Mouse (Mus musculus): ENCODE results near the gene Tns1. TPM values are rescaled to one million over a fixed set of nuclear protein-coding genes. Genes with fewer than 3 reads are reported as not detected.

The Tns1 gene
- polyA plus RNA-seq, 1 experiment, result 111 TPM

DNA sequence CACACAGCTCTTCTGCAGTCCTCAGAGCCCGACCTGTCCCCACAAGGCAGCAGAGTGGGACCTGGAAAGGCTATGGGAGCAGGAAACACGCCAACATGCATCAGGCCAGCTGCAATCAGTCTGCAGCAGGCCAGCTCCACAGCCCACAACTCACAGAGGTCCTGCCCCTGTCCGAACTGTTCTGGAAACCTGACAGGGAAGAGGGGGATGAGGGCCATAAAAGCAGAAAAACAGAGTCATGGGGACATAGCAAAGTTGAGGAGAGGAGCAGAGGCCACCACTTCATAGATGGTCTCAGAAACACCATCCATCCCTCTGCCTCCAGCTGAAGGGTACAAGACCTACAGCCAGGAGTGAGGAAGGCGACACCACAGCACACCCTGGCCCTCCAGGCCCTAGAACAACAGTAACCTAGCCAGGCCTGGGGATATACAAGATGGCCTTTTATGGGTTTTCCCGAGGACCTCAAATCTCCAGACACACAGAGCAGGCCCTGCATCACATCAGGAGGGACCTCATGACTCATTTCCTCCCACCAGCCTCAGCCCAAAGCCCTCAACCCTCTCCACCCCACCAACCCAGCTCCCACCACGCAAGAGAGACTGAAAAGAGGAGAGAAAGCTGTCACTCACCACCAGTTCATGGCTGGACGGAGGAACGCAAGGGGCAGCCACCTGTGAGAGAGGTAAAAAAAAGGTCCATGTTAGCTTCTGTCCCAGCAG, 108.6 kb downstream of the Tns1 start:
- H3K36me3 ChIP-seq (ENCODE audit: control insufficient read depth, insufficient read depth), result no peaks in the 10 kb centered on the region
- no peaks in the 10 kb centered on the region for H3K27me3 ChIP-seq (ENCODE audit: control insufficient read depth, insufficient read depth, insufficient read length)
- TF ChIP-seq CEBPB (IDR thresholded peaks at IDR 0.05; ENCODE audit: insufficient read depth, poor library complexity, severe bottlenecking) (no peak), MAX (IDR thresholded peaks at IDR 0.05; ENCODE audit: low read depth) (no peak), POLR2A (IDR thresholded peaks at IDR 0.05; ENCODE audit: insufficient read length, low read depth) (no peak), USF1 (IDR thresholded peaks at IDR 0.05; ENCODE audit: low read depth) (no peak), REST (IDR thresholded peaks at IDR 0.05; ENCODE audit: insufficient read depth, insufficient read length) (no peak), SRF (IDR thresholded peaks at IDR 0.05; ENCODE audit: control insufficient read depth, insufficient read length, low read depth) (peak; percentile 87), E2F4 (IDR thresholded peaks at IDR 0.05; ENCODE audit: insufficient read depth) (no peak), MYOD1 (IDR thresholded peaks at IDR 0.05; ENCODE audit: control insufficient read depth in 1 of 3, insufficient read length in 2 of 3, low read depth in 2 of 3) (peak in 1 of 3 experiments; percentile 21)
- peak overlapping the region; percentile 14 for H3ac ChIP-seq (ENCODE audit: control insufficient read depth, insufficient read length)
- H3K4me2 ChIP-seq (ENCODE audit: low read depth), result peak overlapping the region; percentile 86
- peak overlapping the region; percentile 4 for H3K4me3 ChIP-seq
- peaks cover 81% of the 10 kb centered on the region for H3K79me2 ChIP-seq (ENCODE audit: control insufficient read depth, insufficient read depth)

DNA sequence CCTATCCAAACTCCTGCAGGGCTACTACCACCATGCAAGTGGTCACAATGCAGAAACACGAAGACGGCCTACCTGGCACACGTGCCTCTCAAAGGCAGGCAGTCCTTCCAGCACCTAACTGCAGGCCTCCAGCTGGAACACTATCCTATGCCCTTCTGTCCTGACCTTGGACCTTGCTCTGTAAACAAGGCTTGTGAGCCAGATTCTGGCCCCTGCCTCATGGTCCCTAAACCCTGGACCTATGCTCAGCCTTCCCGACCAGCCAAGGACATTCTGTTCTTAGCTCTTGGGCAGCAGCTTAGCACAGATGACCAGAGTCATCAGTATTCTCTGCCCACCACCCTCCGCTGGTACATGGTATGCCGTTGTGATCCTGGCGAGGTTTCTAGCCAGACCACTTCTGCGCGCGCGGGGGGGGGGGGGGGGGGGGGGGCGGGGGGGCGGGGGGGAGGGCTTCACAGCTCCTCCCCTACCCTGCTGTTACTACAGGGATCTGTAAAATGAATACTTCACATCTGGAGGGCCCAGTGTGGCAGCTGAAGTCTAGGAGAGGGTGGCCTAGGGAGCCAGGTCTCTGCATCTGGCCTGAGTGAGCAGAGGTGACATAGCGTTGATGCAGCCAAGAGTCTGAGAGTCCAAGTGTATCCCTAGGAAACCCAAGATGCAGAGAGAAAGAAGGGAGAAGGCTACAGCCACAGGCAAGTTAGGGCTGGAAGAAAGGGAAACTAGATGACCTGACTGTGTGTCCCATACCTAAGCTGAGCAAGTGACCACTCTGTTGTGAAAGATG, 109.5 kb downstream of the Tns1 start:
- Histone ChIP-seq H3K4me3 (peak overlapping the region; percentile 4), H3K79me2 (ENCODE audit: control insufficient read depth, insufficient read depth) (peaks cover 79% of the 10 kb centered on the region), H3K27me3 (ENCODE audit: control insufficient read depth, insufficient read depth, insufficient read length) (no peaks in the 10 kb centered on the region), H3K4me2 (ENCODE audit: low read depth) (peak overlapping the region; percentile 86), H3ac (ENCODE audit: control insufficient read depth, insufficient read length) (peak overlapping the region; percentile 14), H3K36me3 (ENCODE audit: control insufficient read depth, insufficient read depth) (no peaks in the 10 kb centered on the region)
- TF ChIP-seq SRF (IDR thresholded peaks at IDR 0.05; ENCODE audit: control insufficient read depth, insufficient read length, low read depth) (no peak), POLR2A (IDR thresholded peaks at IDR 0.05; ENCODE audit: insufficient read length, low read depth) (no peak), USF1 (IDR thresholded peaks at IDR 0.05; ENCODE audit: low read depth) (no peak), CEBPB (IDR thresholded peaks at IDR 0.05; ENCODE audit: insufficient read depth, poor library complexity, severe bottlenecking) (no peak), MYOG (IDR thresholded peaks at IDR 0.05; ENCODE audit: control insufficient read depth in 1 of 3, insufficient read depth in 1 of 3, insufficient read length in 2 of 3, low read depth in 2 of 3) (no peak), POLR2AphosphoS2 (IDR thresholded peaks at IDR 0.05; ENCODE audit: insufficient read length, low read depth) (no peak), E2F4 (IDR thresholded peaks at IDR 0.05; ENCODE audit: insufficient read depth) (no peak), TCF12 (IDR thresholded peaks at IDR 0.05; ENCODE audit: insufficient read depth, poor library complexity, severe bottlenecking) (no peak), REST (IDR thresholded peaks at IDR 0.05; ENCODE audit: insufficient read depth, insufficient read length) (no peak), MAX (IDR thresholded peaks at IDR 0.05; ENCODE audit: low read depth) (no peak), TCF3 (IDR thresholded peaks at IDR 0.05; ENCODE audit: insufficient read length, low read depth) (no peak), MYOD1 (IDR thresholded peaks at IDR 0.05; ENCODE audit: control insufficient read depth in 1 of 3, insufficient read length in 2 of 3, low read depth in 2 of 3) (no peak)

DNA sequence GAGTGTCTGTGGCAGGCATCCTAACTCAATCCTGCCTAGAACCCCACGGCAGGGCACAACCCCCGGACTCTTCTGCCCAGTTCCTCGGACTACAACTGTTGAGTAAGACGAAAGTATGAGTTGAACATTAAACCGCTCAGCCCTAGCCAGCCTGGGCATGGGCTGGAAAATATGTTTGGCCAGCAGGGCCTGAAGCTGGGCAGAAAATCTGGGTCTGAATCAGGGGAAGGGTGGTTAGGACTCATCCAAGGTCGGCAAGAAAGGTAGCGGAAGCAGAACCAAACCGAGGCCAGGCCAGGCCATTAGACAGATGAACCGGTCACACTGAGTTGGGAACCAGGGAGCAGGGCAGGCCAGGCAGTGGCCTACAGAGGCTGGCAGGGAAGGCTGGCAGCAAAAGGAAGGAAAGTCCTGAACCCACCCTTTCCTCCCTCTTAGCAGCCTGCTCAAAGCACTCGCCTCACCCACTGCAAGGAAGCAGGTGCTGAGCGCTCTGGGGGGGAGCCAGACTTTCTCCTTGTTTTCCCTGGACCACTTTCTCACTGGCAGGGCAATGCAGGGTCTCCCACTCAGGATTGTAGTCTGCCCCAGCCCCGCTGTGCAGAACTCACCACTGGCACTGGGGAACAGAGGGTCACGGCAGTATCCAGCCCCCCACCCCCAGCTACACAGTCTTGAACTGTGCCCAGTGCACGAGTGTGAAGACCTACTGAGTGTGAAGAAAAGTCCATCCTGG, 110.8 kb downstream of the Tns1 start:
- no peak overlapping the region for H3ac ChIP-seq (ENCODE audit: control insufficient read depth, insufficient read length)
- TF ChIP-seq CEBPB (IDR thresholded peaks at IDR 0.05; ENCODE audit: insufficient read depth, poor library complexity, severe bottlenecking) (no peak), POLR2A (IDR thresholded peaks at IDR 0.05; ENCODE audit: insufficient read length, low read depth) (no peak), MYOD1 (IDR thresholded peaks at IDR 0.05; ENCODE audit: control insufficient read depth in 1 of 3, insufficient read length in 2 of 3, low read depth in 2 of 3) (no peak), TCF3 (IDR thresholded peaks at IDR 0.05; ENCODE audit: insufficient read length, low read depth) (no peak), USF1 (IDR thresholded peaks at IDR 0.05; ENCODE audit: low read depth) (no peak), POLR2AphosphoS2 (IDR thresholded peaks at IDR 0.05; ENCODE audit: insufficient read length, low read depth) (no peak), MYOG (IDR thresholded peaks at IDR 0.05; ENCODE audit: control insufficient read depth in 1 of 3, insufficient read depth in 1 of 3, insufficient read length in 2 of 3, low read depth in 2 of 3) (no peak), MAX (IDR thresholded peaks at IDR 0.05; ENCODE audit: low read depth) (no peak), SRF (IDR thresholded peaks at IDR 0.05; ENCODE audit: control insufficient read depth, insufficient read length, low read depth) (no peak), E2F4 (IDR thresholded peaks at IDR 0.05; ENCODE audit: insufficient read depth) (no peak), REST (IDR thresholded peaks at IDR 0.05; ENCODE audit: insufficient read depth, insufficient read length) (no peak)
- H3K4me3 ChIP-seq, result no peak overlapping the region
- H3K36me3 ChIP-seq (ENCODE audit: control insufficient read depth, insufficient read depth), result no peaks in the 10 kb centered on the region
- no peaks in the 10 kb centered on the region for H3K27me3 ChIP-seq (ENCODE audit: control insufficient read depth, insufficient read depth, insufficient read length)
- peak overlapping the region; percentile 77 for H3K4me2 ChIP-seq (ENCODE audit: low read depth)
- H3K79me2 ChIP-seq (ENCODE audit: control insufficient read depth, insufficient read depth), result peaks cover 72% of the 10 kb centered on the region

DNA sequence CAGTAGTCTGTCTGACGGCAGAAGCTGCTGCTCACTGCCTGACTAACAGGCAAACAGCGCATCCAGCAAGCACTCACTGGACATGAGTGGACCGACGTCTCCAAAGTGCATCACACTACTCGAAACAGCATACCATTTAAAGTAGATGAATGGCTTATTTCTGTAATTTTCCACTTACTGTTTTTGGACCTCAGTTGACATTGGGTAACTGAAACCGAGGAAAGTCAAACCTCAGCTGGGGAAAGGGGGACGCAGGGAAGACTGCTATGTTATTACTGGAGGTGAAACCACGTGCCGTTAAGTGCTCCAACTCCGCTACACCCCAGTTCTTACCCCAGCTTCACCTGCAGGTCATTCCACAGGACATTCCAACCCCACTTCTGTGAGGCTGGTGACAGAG, 111.5 kb downstream of the Tns1 start:
- H3K79me2 ChIP-seq (ENCODE audit: control insufficient read depth, insufficient read depth), result peaks cover 71% of the 10 kb centered on the region
- H3K4me2 ChIP-seq (ENCODE audit: low read depth), result peak overlapping the region; percentile 77
- no peak overlapping the region for H3K4me3 ChIP-seq
- TF ChIP-seq MYOD1 (IDR thresholded peaks at IDR 0.05; ENCODE audit: control insufficient read depth in 1 of 3, insufficient read length in 2 of 3, low read depth in 2 of 3), result no peak
- TF ChIP-seq USF1 (IDR thresholded peaks at IDR 0.05; ENCODE audit: low read depth), result no peak
- TF ChIP-seq TCF12 (IDR thresholded peaks at IDR 0.05; ENCODE audit: insufficient read depth, poor library complexity, severe bottlenecking), result no peak
- no peak for TF ChIP-seq MYOG (IDR thresholded peaks at IDR 0.05; ENCODE audit: control insufficient read depth in 1 of 3, insufficient read depth in 1 of 3, insufficient read length in 2 of 3, low read depth in 2 of 3)
- no peak for TF ChIP-seq POLR2AphosphoS2 (IDR thresholded peaks at IDR 0.05; ENCODE audit: insufficient read length, low read depth)
- no peak for TF ChIP-seq REST (IDR thresholded peaks at IDR 0.05; ENCODE audit: insufficient read depth, insufficient read length)
- TF ChIP-seq E2F4 (IDR thresholded peaks at IDR 0.05; ENCODE audit: insufficient read depth), result no peak
- TF ChIP-seq CEBPB (IDR thresholded peaks at IDR 0.05; ENCODE audit: insufficient read depth, poor library complexity, severe bottlenecking), result no peak
- no peak for TF ChIP-seq POLR2A (IDR thresholded peaks at IDR 0.05; ENCODE audit: insufficient read length, low read depth)
- TF ChIP-seq TCF3 (IDR thresholded peaks at IDR 0.05; ENCODE audit: insufficient read length, low read depth), result no peak
- no peak for TF ChIP-seq MAX (IDR thresholded peaks at IDR 0.05; ENCODE audit: low read depth)
- no peak for TF ChIP-seq SRF (IDR thresholded peaks at IDR 0.05; ENCODE audit: control insufficient read depth, insufficient read length, low read depth)
- no peak overlapping the region for H3ac ChIP-seq (ENCODE audit: control insufficient read depth, insufficient read length)
- no peaks in the 10 kb centered on the region for H3K36me3 ChIP-seq (ENCODE audit: control insufficient read depth, insufficient read depth)
- no peaks in the 10 kb centered on the region for H3K27me3 ChIP-seq (ENCODE audit: control insufficient read depth, insufficient read depth, insufficient read length)
